Mouse (Mus musculus) kidney, postnatal 4 days (tissue): ENCODE results near the gene Cntnap5a.

Experiments used
- DNase-seq, 2 experiments: peaks; one replicate each; pipeline ENCODE4 v3.0.0; 2021; ENCODE audit warnings: mixed read lengths in 2 of 2

The Cntnap5a gene

GRCm38 (mm10) chr1:116367572-116367971 lies 683.0 kb downstream of the Cntnap5a start:
- DNase-seq: no peak

GRCm38 (mm10) chr1:116370817-116371216 lies 686.3 kb downstream of the Cntnap5a start:
- DNase-seq: no peak

DNA sequence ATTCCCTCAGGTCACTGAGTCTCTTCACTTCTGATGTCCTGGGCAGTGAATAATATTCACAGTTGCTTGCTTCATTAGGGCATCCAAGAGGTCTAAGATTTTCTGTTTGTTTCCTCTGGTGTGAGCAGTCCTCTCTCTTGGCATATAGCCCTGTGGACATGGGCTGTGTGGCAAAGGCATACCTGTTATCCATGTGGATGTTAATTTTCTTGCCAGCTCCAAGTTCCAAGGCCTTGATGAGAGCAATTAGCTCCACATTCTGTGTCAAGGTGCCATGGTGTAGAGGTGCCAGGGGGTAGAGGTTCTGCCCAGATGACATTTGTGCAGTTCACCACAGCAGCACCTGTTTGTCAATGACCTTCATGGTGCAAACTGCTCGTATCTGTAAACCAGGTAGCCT lies 689.0 kb downstream of the Cntnap5a start:
- no peak for DNase-seq

DNA sequence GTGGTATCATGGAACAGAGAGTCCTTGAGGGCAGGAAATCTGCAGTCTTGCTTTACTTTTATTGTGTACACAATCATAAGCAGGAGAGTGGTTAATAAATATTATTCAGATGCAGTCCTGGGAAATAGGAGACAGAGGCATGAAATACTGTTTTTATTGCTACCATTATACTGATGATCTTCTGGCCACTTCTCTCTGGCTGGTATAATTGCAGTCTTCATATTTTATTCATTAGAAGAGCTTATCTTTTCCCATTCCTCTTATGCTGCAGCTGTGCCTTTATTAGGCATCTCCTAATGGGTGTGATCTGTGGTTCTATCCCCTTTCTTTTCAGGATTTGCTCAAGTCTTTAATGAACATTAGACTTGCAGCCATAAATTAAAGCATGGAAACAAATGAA lies 707.8 kb downstream of the Cntnap5a start:
- DNase-seq: no peak

GRCm38 (mm10) chr1:116401996-116402656 lies 717.6 kb downstream of the Cntnap5a start:
- no peak for DNase-seq

GRCm38 (mm10) chr1:116409836-116410235 lies 725.3 kb downstream of the Cntnap5a start:
- DNase-seq: no peak

- DNase-seq: no peak
These were observed 743.8 kb downstream of the Cntnap5a start for GRCm38 (mm10) chr1:116428396-116428795.

DNA sequence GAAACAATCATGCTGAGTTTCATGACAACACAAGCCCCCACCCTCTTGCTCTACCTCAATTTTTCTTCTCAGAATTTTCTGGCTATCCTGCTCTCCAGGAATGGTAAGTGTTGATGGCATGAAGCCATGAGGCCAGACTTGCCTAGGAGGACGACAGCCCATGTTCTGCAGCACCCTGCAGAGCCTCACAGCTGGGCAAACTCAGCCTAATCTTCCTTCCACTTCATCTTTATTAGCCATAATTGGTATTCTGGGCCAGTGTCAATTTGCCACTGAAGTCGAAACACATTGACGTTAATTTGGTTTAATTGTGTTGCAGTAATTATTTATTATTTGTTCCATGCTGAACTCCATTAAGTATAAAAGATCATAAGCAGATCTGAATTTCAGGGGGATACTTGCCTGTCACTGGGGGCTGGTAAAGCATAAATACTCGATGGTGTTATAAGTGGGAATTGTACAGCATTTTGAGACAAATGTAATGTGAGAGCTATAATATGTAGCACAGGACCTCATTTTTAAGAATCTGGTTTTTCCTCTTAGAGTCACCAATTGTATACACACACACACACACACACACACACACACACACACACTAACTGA lies 770.7 kb downstream of the Cntnap5a start:
- no peak for DNase-seq

GRCm38 (mm10) chr1:116477703-116478102 lies 793.1 kb downstream of the Cntnap5a start:
- peak; percentile 60 to 62 for DNase-seq

DNA sequence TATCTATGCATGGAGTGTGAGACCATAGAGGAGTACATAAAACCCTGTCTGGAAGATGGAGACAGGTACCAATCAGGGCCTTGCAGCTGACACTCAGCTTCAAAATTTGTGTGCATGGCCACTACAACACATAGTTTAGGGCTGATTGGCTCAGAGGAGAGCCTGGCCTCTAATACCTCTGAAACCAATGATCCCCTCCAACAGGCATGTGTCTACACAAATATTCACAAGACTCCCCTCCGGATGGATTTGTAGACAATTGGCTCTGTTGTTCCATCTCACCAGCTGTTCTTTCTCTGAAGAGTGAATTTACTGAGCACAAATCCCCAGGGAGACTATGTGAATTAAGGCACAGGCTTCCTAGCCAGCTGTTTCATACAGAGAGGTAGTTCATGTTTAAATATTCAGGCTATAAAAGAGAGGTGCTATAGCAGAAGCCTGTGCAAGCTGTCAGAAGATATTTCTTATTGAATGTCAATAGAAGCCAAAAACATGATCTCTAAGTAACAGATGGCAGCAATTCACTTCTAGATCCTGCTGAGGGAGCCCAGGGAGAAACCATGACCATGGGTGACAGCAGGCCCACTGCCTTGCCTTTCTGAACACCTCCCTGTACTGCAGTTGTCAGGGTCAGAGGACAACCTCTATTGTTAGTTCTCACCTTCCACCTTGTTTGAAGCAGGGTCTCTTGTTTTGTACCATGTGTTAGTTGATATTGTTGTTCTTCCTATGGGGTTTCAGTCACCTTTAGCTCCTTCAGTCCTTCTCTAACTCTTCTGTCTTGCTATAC lies 804.4 kb downstream of the Cntnap5a start:
- DNase-seq: no peak

DNA sequence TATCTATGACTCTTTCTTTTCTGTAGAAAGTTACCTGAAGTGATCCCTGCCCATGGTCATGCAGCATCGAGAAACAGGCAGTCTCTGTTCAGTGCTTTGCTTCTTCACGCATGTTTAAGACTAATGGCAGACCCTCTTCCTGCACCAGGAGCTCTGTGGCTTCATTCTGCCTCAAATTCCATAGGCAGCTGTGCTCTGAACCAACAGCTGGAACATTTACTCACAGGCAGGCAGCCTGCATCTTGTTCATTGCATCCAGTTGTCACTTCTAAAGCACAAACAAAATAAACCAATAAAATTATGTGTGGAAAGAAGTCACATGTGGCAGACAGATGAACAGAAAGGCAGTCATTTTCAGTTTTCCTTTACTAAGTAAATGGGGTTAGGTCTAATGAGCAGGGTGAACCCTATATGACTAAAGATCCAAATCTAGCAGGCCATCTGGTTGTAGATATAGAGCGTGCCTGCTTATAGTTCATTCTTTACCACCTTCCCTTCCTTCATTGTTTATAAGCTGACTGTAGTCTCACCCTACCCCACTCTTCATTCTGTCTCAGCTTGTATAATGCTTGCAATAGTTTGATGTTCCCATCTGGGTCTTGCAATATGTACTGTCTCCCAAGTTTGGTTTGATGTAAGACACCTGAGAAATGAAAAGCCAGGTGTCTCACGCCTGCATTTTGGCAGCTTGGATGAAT lies 893.6 kb downstream of the Cntnap5a start:
- peak; percentile 1 to 5 for DNase-seq

- no peak for DNase-seq
These were observed 931.7 kb downstream of the Cntnap5a start for GRCm38 (mm10) chr1:116616272-116616671.
